Mouse (Mus musculus): Measurements from ENCODE around the gene Tbxas1.

DNA sequence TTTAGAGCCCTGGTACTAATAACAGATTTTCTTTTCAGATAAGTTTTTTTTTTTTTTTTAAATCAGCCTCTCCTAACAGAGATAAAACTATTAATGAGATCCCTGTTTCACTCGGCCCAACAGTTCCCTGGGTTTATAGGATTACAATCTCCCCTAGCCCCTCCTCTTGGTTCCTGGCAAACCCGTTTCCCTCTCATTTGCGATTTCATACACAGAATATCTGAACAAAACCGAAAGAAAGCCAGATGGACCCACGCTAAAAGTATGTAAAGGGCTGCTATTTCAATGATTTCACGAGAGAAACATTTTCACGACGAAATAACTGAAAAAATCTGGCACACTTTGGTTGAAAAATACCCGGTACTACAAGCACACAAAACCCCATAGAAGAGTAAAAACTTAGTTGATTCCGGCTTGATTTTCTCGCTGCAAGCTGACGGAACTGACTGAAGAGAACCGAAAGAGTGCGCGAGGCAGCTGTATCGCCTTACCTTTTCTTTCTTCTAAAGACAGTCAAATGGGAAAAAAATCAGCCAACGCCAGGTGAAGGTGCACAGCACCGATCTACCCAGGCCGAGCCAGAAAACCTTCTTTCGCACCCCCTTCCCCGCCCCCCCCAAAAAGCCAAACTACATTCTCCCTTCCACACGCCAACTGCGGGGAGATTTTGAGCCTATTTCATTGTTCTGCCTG is 493 bp upstream of the Tbxas1 start:
- TF ChIP-seq POLR2A (IDR thresholded peaks at IDR 0.05; ENCODE audit: extremely low read depth, insufficient read depth, low read length) (no peak), CTCF (IDR thresholded peaks at IDR 0.05; ENCODE audit: low read depth, low read length) (no peak)
